In genomic region chr8:83899363-83900252, GRCm38 (mm10) we compare ENCODE assay signal across 8 mouse cellular contexts. TPM values are rescaled to one million over a fixed set of nuclear protein-coding genes. Genes with fewer than 3 reads are reported as not detected.
DNase-seq lines count a peak whose midpoint lies in the region; ATAC-seq lines count a peak whose summit lies in the region.

Adgrl1 (plus strand) TSS chr8:83900105.

- peak; percentile 86 for ATAC-seq in intestine, embryonic 16.5 days

- peak within 1 kb of the TSS; percentile 87 for H3K4me3 ChIP-seq in intestine, embryonic 16.5 days (ENCODE audit: low read length)
- H3K4me3 ChIP-seq in midbrain, embryonic 10.5 days: peak within 1 kb of the TSS; percentile 92

- intact Hi-C loops in left cerebral cortex, postnatal 25 days (cut with DNase I): loop anchor here (1.0 to 2.0 kb wide), 4 partner anchors 17 to 98 kb away; partner anchors contain the start of genes Asf1b, Gm10644 and Samd1

- H3K36me3 ChIP-seq in intestine, embryonic 16.5 days (ENCODE audit: control insufficient read depth, insufficient read depth, low read length): no peaks in the 10 kb centered on the region
- no peaks in the 10 kb centered on the region for H3K36me3 ChIP-seq in midbrain, embryonic 10.5 days

- under 1% methylated on average over 68 of the region's 70 CpGs for WGBS in intestine, embryonic 16.5 days
- WGBS in midbrain, embryonic 10.5 days: under 1% methylated on average over 67 of the region's 70 CpGs

- H3K4me1 ChIP-seq in intestine, embryonic 16.5 days (ENCODE audit: control insufficient read depth, insufficient read depth, low read length): peaks cover 39% of the 10 kb centered on the region
- H3K4me1 ChIP-seq in midbrain, embryonic 10.5 days: peaks cover 70% of the 10 kb centered on the region

- H3K9me3 ChIP-seq in intestine, embryonic 16.5 days (ENCODE audit: control insufficient read depth, low read length): no peaks in the 10 kb centered on the region
- H3K9me3 ChIP-seq in midbrain, embryonic 10.5 days (replicated peaks): no peaks in the 10 kb centered on the region

- H3K27ac ChIP-seq in intestine, embryonic 16.5 days (ENCODE audit: low read length): peak within 1 kb of the TSS; percentile 96
- peak within 1 kb of the TSS; percentile 94 for H3K27ac ChIP-seq in midbrain, embryonic 10.5 days (replicated peaks)

- peak within 1 kb of the TSS; percentile 95 for H3K4me2 ChIP-seq in intestine, embryonic 16.5 days (ENCODE audit: low read depth, low read length)

- peak; percentile 90 for DNase-seq in adrenal gland, adult 8-10 months
- peak; percentile 88 for DNase-seq in embryo, embryonic 11.5 days (ENCODE audit: low read depth, low spot score)
- peak; percentile 37 for DNase-seq in gonadal fat pad, adult 2 months (ENCODE audit: low read depth)
- peak; percentile 94 to 99 for DNase-seq in left cerebral cortex, postnatal 25 days (ENCODE audit: low spot score in 2 of 2)
- DNase-seq in midbrain, embryonic 10.5 days (ENCODE audit: low spot score): peak; percentile 96
- DNase-seq in right cerebral cortex, postnatal 4 days: peak; percentile 96
- DNase-seq in yolk sac, embryonic 10.5 days (ENCODE audit: low spot score): peak; percentile 95

- 0 out of 2 replicates have a peak, but pooled peaks cover under 1% of the 10 kb centered on the region for H3K27me3 ChIP-seq in intestine, embryonic 16.5 days (replicated peaks; ENCODE audit: control insufficient read depth, insufficient read depth, low read length)
- peaks cover 38% of the 10 kb centered on the region for H3K27me3 ChIP-seq in midbrain, embryonic 10.5 days (ENCODE audit: low read depth, poor library complexity, severe bottlenecking)

- H3K9ac ChIP-seq in intestine, embryonic 16.5 days (ENCODE audit: low read depth, low read length): peak within 1 kb of the TSS; percentile 87

RNA-seq across cellular contexts. Expression of gene Adgrl1, which starts in this region (rescaled TPM):
- total RNA-seq in adrenal gland, adult 8-10 months (2022): 100 to 1,000 TPM in 3 of 4 experiments, 10 to 100 TPM in 1; 90.5 to 113 (median 105) TPM
- polyA plus RNA-seq in gonadal fat pad, adult 2 months (2012; rRNA removed): 66.4 and 70.0 TPM in 2 replicates
- polyA plus RNA-seq in intestine, embryonic 16.5 days (2015; fragmentation: Nextera tagmentation; extraction: Ambion mirVana): 7.9 and 8.1 TPM in 2 replicates
- total RNA-seq in left cerebral cortex, postnatal 25 days (2021): 100 to 1,000 TPM; 415 to 434 TPM
- 8.6 and 11.3 TPM in 2 replicates for polyA plus RNA-seq in midbrain, embryonic 10.5 days (2016; fragmentation: Nextera tagmentation; extraction: Ambion mirVana)

Comparison
In these comparisons a context has a peak if more than half of its experiments do, and no peak if none do; other contexts are left out.
1. Peak in every context shown above with its lines: DNase-seq, ATAC-seq, H3K4me3 ChIP-seq and H3K27ac ChIP-seq.
2. DNase-seq: peak in every context shown above with its lines; median percentile 96 in left cerebral cortex, postnatal 25 days; 96 in midbrain, embryonic 10.5 days; 96 in right cerebral cortex, postnatal 4 days; 95 in yolk sac, embryonic 10.5 days; 90 in adrenal gland, adult 8-10 months; 88 in embryo, embryonic 11.5 days; 37 in gonadal fat pad, adult 2 months.